Mouse (Mus musculus) limb, embryonic 13.5 days (tissue): Measurements from ENCODE around the gene Setd1b. TPM values are rescaled to one million over a fixed set of nuclear protein-coding genes. Genes with fewer than 3 reads are reported as not detected.

Experiments used
- ATAC-seq: fragments of 200-750 bp; cut with Nextera tagmentation; 2 replicates; pipeline ENCODE4 v1.8.0; 2017; ENCODE audit warnings: low read depth, moderate number of reproducible peaks, moderate TSS enrichment; ENCODE audit not compliant: low FRiP score
- H3K27ac ChIP-seq: fragments of 300-500 bp; sonication (generic); 2 replicates; pipeline ENCODE4 v1.5.1; 2015; ENCODE audit warnings: inconsistent platforms, mild to moderate bottlenecking, moderate library complexity
- H3K27me3 ChIP-seq: fragments of 300-500 bp; sonication (generic); 2 replicates; pipeline ENCODE4 v1.6.1; 2015; ENCODE audit warnings: mild to moderate bottlenecking, inconsistent platforms
- H3K36me3 ChIP-seq: fragments of 300-500 bp; sonication (generic); 2 replicates; pipeline ENCODE4 v1.6.1; 2015; ENCODE audit warnings: inconsistent platforms, mild to moderate bottlenecking, moderate library complexity
- H3K4me1 ChIP-seq: fragments of 300-500 bp; sonication (generic); 2 replicates; pipeline ENCODE4 v1.6.1; 2015; ENCODE audit warnings: inconsistent platforms
- H3K4me2 ChIP-seq: fragments of 300-500 bp; sonication (generic); replicated peaks from 2 replicates; pipeline ENCODE4 v1.6.1; 2015; ENCODE audit warnings: inconsistent platforms, mild to moderate bottlenecking, moderate library complexity
- H3K4me3 ChIP-seq: fragments of 300-500 bp; sonication (generic); 2 replicates; pipeline ENCODE4 v1.5.1; 2015; ENCODE audit warnings: moderate library complexity, mild to moderate bottlenecking, inconsistent platforms
- H3K9ac ChIP-seq: fragments of 300-500 bp; sonication (generic); 2 replicates; pipeline ENCODE4 v1.6.1; 2015; ENCODE audit warnings: mild to moderate bottlenecking, inconsistent platforms
- H3K9me3 ChIP-seq: fragments of 300-500 bp; sonication (generic); 2 replicates; pipeline ENCODE4 v1.6.1; 2016; ENCODE audit warnings: inconsistent platforms
- WGBS: fragments of 180-500 bp; shearing (Covaris S2); methylation state at CpG from one replicate; pipeline ENCODE4 v1.1.7; 2015; 5-methylcytosine and 5-hydroxymethylcytosine counted together
- polyA plus RNA-seq: library from polyadenylated mRNA; unstranded; fragments of >200 nt; fragmentation: Nextera tagmentation; extraction: Ambion mirVana; gene quantifications from 2 replicates; pipeline ENCODE4 v1.2.1, GENCODE M21; 2015

Setd1b gene
- polyA plus RNA-seq, 1 experiment from 2014 or later: 11.1 TPM

DNA sequence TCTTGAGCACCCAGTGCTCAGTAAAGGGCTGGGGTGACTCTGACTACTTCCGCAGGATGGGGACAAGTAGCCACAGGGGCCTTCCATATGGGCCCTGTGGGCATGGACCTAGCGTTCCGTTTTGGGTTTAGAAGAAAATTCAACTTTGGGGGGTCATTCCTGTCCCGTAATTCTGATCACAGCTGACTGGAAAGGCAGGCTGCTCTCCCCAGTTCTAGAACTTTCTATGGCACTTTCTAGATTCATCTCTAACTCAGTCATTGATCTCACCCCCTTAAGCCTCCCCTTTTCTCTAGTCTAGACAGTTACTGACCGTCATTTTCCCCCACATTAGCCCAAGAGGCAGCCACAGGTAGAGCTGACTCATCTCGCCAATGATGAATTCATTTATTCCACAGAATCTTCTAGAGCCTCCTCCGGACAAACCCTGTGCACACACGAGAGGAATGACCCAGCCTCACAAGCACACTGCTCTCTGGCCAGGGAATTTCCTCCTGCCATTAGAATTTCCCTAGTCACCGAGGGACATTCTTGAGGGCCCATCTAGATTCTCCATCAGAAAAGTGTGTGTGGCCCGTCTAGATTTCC is 12.7 kb upstream of the Setd1b start:
- Histone ChIP-seq H3K4me2 (no peak overlapping the region), H3K4me3 (no peak overlapping the region), H3K27ac (no peak overlapping the region), H3K4me1 (peaks cover 35% of the 10 kb centered on the region), H3K36me3 (peaks cover 46% of the 10 kb centered on the region), H3K9ac (no peak overlapping the region), H3K9me3 (no peaks in the 10 kb centered on the region), H3K27me3 (no peaks in the 10 kb centered on the region)
- 86% methylated on average over 10 of the region's 10 CpGs for WGBS
- ATAC-seq: no peak

DNA sequence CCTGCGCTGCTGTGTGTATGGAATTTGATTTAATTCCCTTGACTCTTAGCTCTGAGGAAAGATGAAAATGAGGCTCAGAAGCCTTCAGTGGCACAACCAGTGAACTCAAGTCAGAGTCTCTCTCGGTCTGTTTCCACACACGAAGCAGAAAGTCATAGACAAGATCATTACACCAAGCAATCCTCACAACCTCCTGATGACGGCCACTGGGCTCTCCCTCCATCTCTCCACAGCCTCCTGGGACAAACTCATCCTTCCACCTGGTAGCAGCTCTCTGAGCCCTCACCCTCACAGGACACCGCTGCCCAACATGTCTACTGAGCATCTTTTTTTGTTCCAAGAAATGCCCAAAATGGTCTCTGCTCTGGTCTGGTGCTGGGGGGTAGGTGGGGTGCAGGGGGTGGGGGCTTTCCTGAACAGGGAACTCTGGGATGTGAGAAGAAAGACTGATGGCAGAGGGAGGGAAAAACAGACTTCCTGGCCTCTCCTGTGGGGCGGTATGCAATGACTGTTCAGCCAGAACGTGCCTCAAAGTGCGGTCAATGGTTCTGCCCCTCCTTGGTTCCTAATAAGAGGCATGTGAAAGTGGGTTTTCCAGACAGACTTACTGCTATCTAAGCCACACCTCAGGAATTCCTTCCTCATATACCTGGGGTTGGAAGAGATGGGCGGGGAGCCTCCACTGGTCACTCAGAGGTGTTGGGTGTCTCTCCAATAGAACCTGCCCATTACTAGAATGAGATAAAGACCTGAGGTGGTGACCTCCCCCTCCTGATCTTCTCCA is 11.8 kb upstream of the Setd1b start:
- no peaks in the 10 kb centered on the region for H3K9me3 ChIP-seq
- 90% methylated on average over 9 of the region's 9 CpGs for WGBS

DNA sequence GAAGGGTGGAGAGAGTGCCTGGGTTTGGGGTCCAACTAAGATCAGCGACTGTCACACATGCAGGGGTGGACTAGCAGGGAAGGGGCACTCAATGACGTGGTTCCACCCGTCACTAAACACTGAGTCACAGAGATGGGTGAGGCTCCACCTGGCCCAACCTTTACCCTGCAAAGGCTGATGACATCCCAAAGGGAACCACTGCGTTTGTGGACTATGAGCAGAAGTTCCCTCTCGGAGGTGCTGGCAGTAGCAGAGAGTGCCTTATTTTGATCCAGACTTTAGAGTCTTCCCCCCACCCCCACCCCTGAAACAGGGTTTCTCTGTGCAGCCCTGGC is 11.2 kb upstream of the Setd1b start:
- Histone ChIP-seq H3K27me3 (no peaks in the 10 kb centered on the region), H3K4me2 (no peak overlapping the region), H3K9me3 (no peaks in the 10 kb centered on the region), H3K27ac (no peak overlapping the region), H3K4me1 (peaks cover 50% of the 10 kb centered on the region), H3K4me3 (no peak overlapping the region), H3K9ac (no peak overlapping the region), H3K36me3 (peaks cover 45% of the 10 kb centered on the region)
- 84% methylated on average over 5 of the region's 5 CpGs for WGBS
- ATAC-seq: no peak

More for the DNA sequence above, 11.8 kb upstream of the Setd1b start:
- Histone ChIP-seq H3K27me3 (no peaks in the 10 kb centered on the region), H3K4me1 (peaks cover 45% of the 10 kb centered on the region), H3K4me2 (no peak overlapping the region), H3K36me3 (peaks cover 51% of the 10 kb centered on the region), H3K4me3 (no peak overlapping the region), H3K9ac (no peak overlapping the region; the same call in 1 of the 2 replicates), H3K27ac (no peak overlapping the region)
- no peak for ATAC-seq

DNA sequence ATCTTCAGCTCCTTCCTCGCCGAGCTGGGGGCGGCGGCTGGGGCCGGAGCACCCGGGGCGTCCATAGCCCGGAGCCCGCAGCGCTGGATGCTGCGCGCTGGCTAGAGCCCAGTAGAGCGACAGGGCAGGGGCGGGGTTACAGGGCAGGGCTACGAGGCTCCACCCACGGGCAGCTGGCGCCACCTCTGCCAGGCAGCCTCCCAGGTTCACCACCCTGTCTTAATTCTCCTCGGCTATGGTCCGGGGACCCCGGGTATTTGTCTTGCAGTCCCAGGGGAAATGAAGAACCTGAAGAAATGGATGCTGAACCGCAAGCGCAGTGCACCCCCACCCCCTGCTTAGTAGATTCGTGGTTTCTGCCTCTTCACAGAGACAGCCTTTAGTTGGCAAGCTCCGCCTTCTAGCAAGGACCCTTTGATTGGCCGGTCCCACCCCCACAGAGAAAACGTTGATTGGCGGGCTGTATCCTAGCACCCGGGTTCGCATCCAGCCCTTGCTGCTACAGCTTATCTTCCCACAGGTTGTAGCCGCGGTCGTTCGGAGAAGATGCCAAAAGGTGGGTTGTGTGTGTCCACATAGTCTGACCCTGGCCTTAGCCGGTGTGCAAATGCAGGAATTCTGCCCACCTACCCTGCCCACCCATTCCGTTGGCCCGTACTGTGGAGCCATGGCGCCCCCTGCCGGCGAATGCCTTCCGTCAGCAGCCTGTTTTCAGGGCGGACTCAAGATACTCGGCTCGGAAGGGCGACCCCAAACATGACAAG is 9.5 kb upstream of the Setd1b start, which contains the start of gene Rhof:
Gene Rhof (minus strand): TSS at position 385 of the 764 bp plus-strand sequence.
- no peaks in the 10 kb centered on the region for H3K27me3 ChIP-seq
- WGBS: 5% methylated on average over 44 of the region's 44 CpGs
- peak within 1 kb of the TSS; percentile 44 for H3K4me3 ChIP-seq
- H3K27ac ChIP-seq: peak within 1 kb of the TSS; percentile 100
- no peaks in the 10 kb centered on the region for H3K9me3 ChIP-seq
- ATAC-seq: peak; percentile 25; the same call in 1 of the 2 replicates
- peaks cover 38% of the 10 kb centered on the region for H3K36me3 ChIP-seq
- peaks cover 67% of the 10 kb centered on the region for H3K4me1 ChIP-seq
- peak within 1 kb of the TSS; percentile 98 for H3K4me2 ChIP-seq
- H3K9ac ChIP-seq: peak within 1 kb of the TSS; percentile 70

DNA sequence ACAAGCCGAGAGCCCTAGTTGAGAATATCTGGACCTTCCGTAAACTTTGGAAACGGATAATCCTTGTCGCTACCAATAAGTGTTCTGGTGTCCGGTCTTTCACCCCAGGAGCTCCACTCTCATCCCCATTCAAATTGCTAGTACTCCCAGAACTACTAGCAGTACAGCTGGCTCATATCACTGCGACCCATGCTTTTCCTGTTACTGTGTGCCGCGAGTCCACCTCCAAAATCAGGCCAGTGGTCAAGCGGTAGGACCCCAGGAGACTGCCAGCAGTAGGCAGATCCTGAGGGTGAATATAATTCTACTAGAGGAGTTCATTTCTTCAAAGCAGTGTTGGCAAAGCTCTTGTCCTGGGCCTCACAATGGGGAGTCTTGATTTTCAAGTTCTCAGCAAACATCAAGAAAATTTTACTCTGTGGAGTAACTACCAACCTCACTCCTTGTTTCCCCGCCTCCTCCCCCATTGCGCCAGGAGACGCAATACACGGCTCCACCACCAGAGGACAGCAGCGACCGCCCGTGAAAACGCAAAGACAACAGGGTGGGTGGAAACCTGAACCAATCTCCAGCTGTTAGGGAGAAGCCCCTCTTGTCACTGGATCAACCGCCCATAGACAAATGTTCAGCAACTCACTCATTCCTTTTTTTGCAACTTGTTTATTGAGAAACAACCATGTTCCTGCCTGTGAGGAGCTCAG is 8.8 kb upstream of the Setd1b start:
- H3K27ac ChIP-seq: peak overlapping the region; percentile 100
- H3K9me3 ChIP-seq: no peaks in the 10 kb centered on the region
- 0 out of 2 replicates have a peak, but pooled peaks have one; percentile 3 for ATAC-seq
- H3K4me1 ChIP-seq: peaks cover 75% of the 10 kb centered on the region
- WGBS: 19% methylated on average over 18 of the region's 18 CpGs
- H3K27me3 ChIP-seq: no peaks in the 10 kb centered on the region
- H3K9ac ChIP-seq: 0 out of 2 replicates have a peak overlapping the region, but pooled peaks have one; percentile 70
- peaks cover 36% of the 10 kb centered on the region for H3K36me3 ChIP-seq
- H3K4me2 ChIP-seq: peak overlapping the region; percentile 98
- peak overlapping the region; percentile 44 for H3K4me3 ChIP-seq

DNA sequence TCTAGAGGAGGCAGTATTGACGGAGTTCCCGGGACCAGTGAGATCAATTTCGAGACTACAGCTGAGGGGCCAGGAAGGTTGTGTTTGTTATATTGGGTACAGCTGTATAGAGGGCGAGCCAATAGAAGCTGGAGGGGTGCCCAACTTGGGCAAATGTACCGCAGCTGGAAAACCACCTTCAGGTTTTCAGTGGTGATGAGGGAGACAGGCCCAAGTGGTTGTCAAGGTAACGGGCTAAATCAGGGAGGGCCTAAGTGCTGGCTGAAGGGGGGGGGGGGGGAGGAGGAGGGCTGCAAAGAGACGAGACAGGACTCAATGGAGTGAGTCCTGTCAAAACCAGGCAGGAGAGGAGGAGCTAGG is 8.2 kb upstream of the Setd1b start:
- no peaks in the 10 kb centered on the region for H3K27me3 ChIP-seq
- peak overlapping the region; percentile 100 for H3K27ac ChIP-seq
- 19% methylated on average over 7 of the region's 7 CpGs for WGBS
- H3K36me3 ChIP-seq: peaks cover 31% of the 10 kb centered on the region
- H3K4me1 ChIP-seq: peaks cover 79% of the 10 kb centered on the region
- ATAC-seq: 0 out of 2 replicates have a peak, but pooled peaks have one; percentile 5
- no peak overlapping the region for H3K9ac ChIP-seq
- H3K9me3 ChIP-seq: no peaks in the 10 kb centered on the region
- H3K4me3 ChIP-seq: peak overlapping the region; percentile 44; the same call in 1 of the 2 replicates
- peak overlapping the region; percentile 98 for H3K4me2 ChIP-seq

DNA sequence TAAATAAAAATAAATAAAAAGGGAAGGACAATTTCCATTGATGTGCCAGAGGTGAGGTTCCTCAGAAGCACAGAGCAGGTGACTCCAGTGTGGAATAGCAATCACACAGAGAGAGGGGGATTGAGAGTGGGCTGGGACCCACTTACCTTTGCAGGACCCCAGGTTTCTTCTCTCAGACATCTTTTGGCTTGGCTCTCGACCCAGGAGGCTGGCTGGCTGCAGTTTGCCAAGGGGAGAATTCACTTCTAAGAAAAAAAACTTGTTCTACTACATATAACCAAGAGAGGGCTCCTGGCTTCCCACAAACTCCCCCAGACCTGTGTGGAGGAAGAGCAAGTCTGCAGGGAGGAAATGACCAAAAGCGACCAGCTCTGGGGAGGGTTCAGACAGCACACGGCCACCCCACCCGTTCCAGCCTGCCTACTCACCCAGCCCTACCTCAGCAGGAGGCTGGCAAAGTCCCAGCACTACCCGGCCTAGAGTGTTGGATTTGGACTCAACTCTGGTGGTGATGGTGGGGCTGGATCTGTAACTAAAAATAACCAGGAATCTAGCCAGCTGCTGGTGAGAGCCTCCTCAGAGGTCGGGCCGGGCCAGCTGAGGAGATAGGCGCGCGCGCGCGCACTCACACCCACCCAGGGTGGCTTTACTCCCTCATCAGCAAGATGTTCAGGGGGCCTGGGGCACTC is 7.7 kb upstream of the Setd1b start:
- Histone ChIP-seq H3K9me3 (no peaks in the 10 kb centered on the region), H3K9ac (peak overlapping the region; percentile 100), H3K4me3 (peak overlapping the region; percentile 94), H3K4me2 (peak overlapping the region; percentile 98), H3K36me3 (peaks cover 26% of the 10 kb centered on the region), H3K4me1 (peaks cover 79% of the 10 kb centered on the region), H3K27ac (peak overlapping the region; percentile 100), H3K27me3 (no peaks in the 10 kb centered on the region)
- ATAC-seq: no peak
- WGBS: 39% methylated on average over 13 of the region's 13 CpGs

DNA sequence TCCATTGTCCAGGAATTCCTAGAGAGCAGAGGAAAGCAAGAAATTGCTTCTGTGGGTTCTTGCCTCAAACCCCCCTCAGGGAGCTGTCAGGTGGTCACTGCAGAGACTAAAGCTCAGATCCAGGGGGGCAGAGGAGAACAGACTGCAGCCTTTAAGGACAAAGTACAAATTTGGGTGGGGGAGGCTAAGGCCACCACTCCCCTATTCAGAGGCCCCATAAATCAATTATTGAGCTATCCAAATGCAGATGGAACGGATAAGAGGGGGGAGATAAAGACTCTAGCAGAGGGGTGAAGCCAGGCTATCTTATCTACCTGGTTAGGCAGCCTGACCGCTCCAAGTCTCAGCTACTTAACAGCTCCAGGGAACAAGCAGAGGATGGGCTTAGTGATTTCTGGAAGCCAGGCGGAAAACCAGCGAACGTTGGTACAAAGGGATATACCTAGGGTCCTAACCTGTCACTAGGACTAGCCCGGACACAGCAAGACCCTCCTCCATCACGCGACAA is 7.1 kb upstream of the Setd1b start:
- H3K36me3 ChIP-seq: peaks cover 20% of the 10 kb centered on the region
- H3K9me3 ChIP-seq: no peaks in the 10 kb centered on the region
- ATAC-seq: no peak
- peak overlapping the region; percentile 98 for H3K4me2 ChIP-seq
- WGBS: 19% methylated on average over 8 of the region's 8 CpGs
- H3K27ac ChIP-seq: peak overlapping the region; percentile 100
- peak overlapping the region; percentile 100 for H3K9ac ChIP-seq
- no peaks in the 10 kb centered on the region for H3K27me3 ChIP-seq
- peak overlapping the region; percentile 94 for H3K4me3 ChIP-seq
- peaks cover 79% of the 10 kb centered on the region for H3K4me1 ChIP-seq

DNA sequence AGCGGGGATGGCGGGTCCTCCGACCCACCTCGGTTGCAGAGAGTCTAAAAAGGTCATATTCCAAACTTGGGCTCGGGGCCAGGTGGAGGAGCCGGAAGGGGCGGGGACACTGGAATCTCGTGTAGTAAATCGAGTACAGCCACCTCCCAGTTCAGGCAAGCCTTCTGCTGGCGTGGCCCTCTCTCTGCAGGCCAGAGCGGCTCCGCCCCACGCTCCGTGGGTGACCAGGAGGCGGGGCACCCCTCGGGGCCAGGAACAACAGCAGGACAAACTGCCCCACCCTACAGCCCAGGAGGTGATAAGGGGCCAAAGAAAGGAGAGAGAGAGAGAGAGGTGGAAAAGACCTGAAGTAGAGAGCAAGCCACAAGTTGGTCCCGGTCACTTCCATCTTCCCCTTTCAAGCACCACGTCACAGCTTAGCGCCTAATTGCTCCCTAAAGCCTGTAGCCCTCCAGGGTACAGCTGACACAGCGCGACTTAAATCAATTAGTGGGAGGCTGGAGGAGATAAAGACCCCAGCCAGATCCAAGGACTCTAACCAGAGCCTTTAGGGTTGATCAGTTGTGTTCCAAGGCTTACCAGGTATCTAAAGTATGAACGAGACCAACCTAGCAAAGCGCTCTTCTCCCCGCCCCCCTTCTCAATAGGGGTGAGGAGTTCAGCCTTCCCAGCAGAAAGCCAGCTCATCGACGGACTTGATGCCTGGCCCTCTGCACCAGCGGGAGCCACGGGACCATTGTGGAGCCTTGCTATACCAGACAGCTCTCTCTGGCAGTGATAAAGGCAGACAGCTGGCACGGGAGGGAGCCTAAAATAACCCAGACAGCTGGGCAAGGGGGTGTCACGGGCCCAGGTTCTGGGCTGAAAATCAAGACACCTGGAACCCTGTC is 6.3 kb upstream of the Setd1b start:
- Histone ChIP-seq H3K4me3 (peak overlapping the region; percentile 94), H3K4me2 (peak overlapping the region; percentile 98), H3K4me1 (peaks cover 78% of the 10 kb centered on the region), H3K27ac (peak overlapping the region; percentile 100), H3K9me3 (no peaks in the 10 kb centered on the region), H3K27me3 (no peaks in the 10 kb centered on the region), H3K9ac (peak overlapping the region; percentile 100), H3K36me3 (peaks cover 14% of the 10 kb centered on the region)
- WGBS: 2% methylated on average over 30 of the region's 30 CpGs
- peak; percentile 11; the same call in 1 of the 2 replicates for ATAC-seq

DNA sequence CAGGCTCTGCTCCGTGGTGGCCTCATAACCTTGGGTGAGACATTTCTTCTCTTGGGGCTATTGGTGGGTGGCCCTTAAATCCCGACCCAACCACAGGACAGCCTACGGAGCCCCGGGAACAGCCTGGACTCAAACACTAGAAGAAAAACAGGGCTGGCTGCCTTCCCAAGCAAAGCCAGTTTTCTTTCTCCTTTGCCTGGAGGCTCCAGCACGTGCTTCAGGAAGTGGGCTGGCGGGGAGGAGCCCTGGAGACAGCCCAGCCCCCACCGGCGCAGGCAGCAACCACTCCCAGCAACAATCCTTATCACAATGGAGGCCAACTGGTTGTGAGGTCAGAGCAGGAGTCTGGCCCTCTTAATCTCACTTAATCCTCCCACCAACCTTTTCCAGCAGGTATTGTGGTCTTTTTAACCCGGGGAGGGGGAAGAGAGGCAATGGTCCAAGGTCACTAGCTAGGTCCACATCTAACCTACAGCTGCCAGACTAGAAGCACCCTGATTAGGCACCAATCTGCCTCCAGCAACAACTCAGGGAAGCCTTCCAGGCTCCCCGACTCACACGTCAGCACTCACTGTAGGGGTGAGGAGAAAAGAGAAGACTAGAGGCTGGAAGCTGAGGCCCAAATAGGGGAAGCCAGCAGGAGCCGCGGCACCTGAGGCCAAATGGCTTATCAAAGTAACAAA is 5.5 kb upstream of the Setd1b start:
- peaks cover 71% of the 10 kb centered on the region for H3K4me1 ChIP-seq
- peak; percentile 37 for ATAC-seq
- peak overlapping the region; percentile 100 for H3K27ac ChIP-seq
- H3K9ac ChIP-seq: peak overlapping the region; percentile 100
- WGBS: 2% methylated on average over 13 of the region's 13 CpGs
- peaks cover 13% of the 10 kb centered on the region for H3K36me3 ChIP-seq
- H3K4me3 ChIP-seq: peak overlapping the region; percentile 94
- no peaks in the 10 kb centered on the region for H3K27me3 ChIP-seq
- H3K9me3 ChIP-seq: no peaks in the 10 kb centered on the region
- H3K4me2 ChIP-seq: peak overlapping the region; percentile 98
